Comparison of ENCODE assay signal across 8 mouse cellular contexts in the genomic region with DNA sequence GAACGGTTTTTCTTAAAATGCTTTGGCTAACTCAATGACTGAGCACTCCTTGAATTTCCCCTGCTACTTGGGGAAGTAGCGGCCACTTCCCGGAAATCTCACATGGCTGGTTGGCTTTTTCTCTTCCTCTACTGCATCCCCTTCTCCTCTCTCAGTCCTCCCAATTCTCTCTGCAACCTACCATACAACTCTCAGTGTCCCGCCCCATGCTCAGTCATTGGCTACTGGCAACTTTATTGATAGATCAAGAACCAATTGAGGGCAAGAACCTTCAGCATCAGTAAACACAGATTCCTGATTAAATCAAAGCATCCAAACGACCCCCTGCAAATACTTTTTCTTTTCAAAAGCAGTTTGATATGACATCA. TPM values are rescaled to one million over a fixed set of nuclear protein-coding genes. Genes with fewer than 3 reads are reported as not detected.
A peak's percentile ranks its signal among the peaks of the same experiment; 100 is the strongest.
DNase-seq lines count a peak whose midpoint lies in the region; ATAC-seq and TF ChIP-seq lines count a peak whose summit lies in the region.

No protein-coding gene starts in this region.

- 14% methylated on average over 5 of the region's 5 CpGs for WGBS in lung, embryonic 14.5 days
- 5% methylated on average over 5 of the region's 5 CpGs for WGBS in midbrain, embryonic 14.5 days

- H3K27me3 ChIP-seq in lung, embryonic 14.5 days (ENCODE audit: insufficient read depth, low read length) = no peaks in the 10 kb centered on the region
- no peaks in the 10 kb centered on the region for H3K27me3 ChIP-seq in midbrain, embryonic 14.5 days (ENCODE audit: control insufficient read depth, insufficient read depth, low read length)

- DNase-seq in lung, embryonic 14.5 days = peak; percentile 68
- DNase-seq in lung, postnatal 4 days = no peak
- DNase-seq in cerebellum, adult 9-11 months = peak; percentile 43
- DNase-seq in left cerebral cortex, adult 11 months (ENCODE audit: low spot score) = peak; percentile 57
- DNase-seq in midbrain, embryonic 14.5 days = peak; percentile 85
- no peak for DNase-seq in thymus, adult 18-20 months
- DNase-seq in thymus, postnatal 14 days = no peak

- no peak for ATAC-seq in lung, embryonic 14.5 days (ENCODE audit: insufficient read depth)
- ATAC-seq in granulocyte monocyte progenitor cell, adult 5-6 weeks (replicated peaks; ENCODE audit: poor library complexity, severe bottlenecking) = peak; percentile 10; the same call in 1 of the 2 replicates
- no peak for ATAC-seq in midbrain, embryonic 14.5 days (ENCODE audit: low FRiP score, low TSS enrichment)

- H3K9me3 ChIP-seq in lung, embryonic 14.5 days (ENCODE audit: low read depth, low read length) = no peaks in the 10 kb centered on the region
- no peaks in the 10 kb centered on the region for H3K9me3 ChIP-seq in midbrain, embryonic 14.5 days (ENCODE audit: control insufficient read depth, low read length)

- peak overlapping the region; percentile 20; the same call in 1 of the 2 replicates for H3K9ac ChIP-seq in lung, embryonic 14.5 days
- peak overlapping the region; percentile 34; the same call in 1 of the 2 replicates for H3K9ac ChIP-seq in midbrain, embryonic 14.5 days (replicated peaks; ENCODE audit: low read length)

- peaks cover 11% of the 10 kb centered on the region for H3K4me1 ChIP-seq in lung, embryonic 14.5 days (ENCODE audit: insufficient read depth)
- H3K4me1 ChIP-seq in midbrain, embryonic 14.5 days (ENCODE audit: control insufficient read depth, insufficient read depth, low read length) = peaks cover 12% of the 10 kb centered on the region

- peak overlapping the region; percentile 58 for H3K4me2 ChIP-seq in lung, embryonic 14.5 days
- H3K4me2 ChIP-seq in midbrain, embryonic 14.5 days (ENCODE audit: low read length) = peak overlapping the region; percentile 66

- peak overlapping the region; percentile 23 for H3K4me3 ChIP-seq in lung, embryonic 14.5 days (ENCODE audit: low read depth, low read length)
- peak overlapping the region; percentile 38 for H3K4me3 ChIP-seq in midbrain, embryonic 14.5 days (replicated peaks; ENCODE audit: low read depth, low read length)

- TF ChIP-seq CTCF in lung, embryonic 14.5 days (IDR thresholded peaks at IDR 0.05; ENCODE audit: low read depth) = no peak

- no peaks in the 10 kb centered on the region for H3K36me3 ChIP-seq in lung, embryonic 14.5 days (ENCODE audit: insufficient read depth)
- no peaks in the 10 kb centered on the region for H3K36me3 ChIP-seq in midbrain, embryonic 14.5 days (ENCODE audit: control insufficient read depth, insufficient read depth, low read length)

- no peak overlapping the region for H3K27ac ChIP-seq in lung, embryonic 14.5 days (ENCODE audit: low read depth)
- H3K27ac ChIP-seq in midbrain, embryonic 14.5 days (replicated peaks; ENCODE audit: low read depth, low read length) = no peak overlapping the region

RNA-seq across cellular contexts. Expression of a gene that starts 3.2 kb away (rescaled TPM):
- polyA plus RNA-seq in lung, embryonic 14.5 days (2014; fragmentation: Nextera tagmentation; extraction: Ambion mirVana) = 27.3 and 27.7 TPM in 2 replicates
- 46.9 and 52.3 TPM in 2 replicates for total RNA-seq in granulocyte monocyte progenitor cell, adult 5-6 weeks (2014; fragmentation: Nextera tagmentation)
- total RNA-seq in granulocyte monocyte progenitor cell, adult 5-6 weeks (2017) = 11.1 and 11.9 TPM in 2 replicates
- 18.7 and 23.0 TPM in 2 replicates for polyA plus RNA-seq in midbrain, embryonic 14.5 days (2014; fragmentation: Nextera tagmentation; extraction: Ambion mirVana)

RNA-seq across cellular contexts. Expression of a gene that starts 47.8 kb away (rescaled TPM):
- polyA plus RNA-seq in lung, embryonic 14.5 days (2014; fragmentation: Nextera tagmentation; extraction: Ambion mirVana) = 24.9 and 25.0 TPM in 2 replicates
- 27.5 and 29.4 TPM in 2 replicates for total RNA-seq in granulocyte monocyte progenitor cell, adult 5-6 weeks (2014; fragmentation: Nextera tagmentation)
- 11.0 and 17.4 TPM in 2 replicates for total RNA-seq in granulocyte monocyte progenitor cell, adult 5-6 weeks (2017)
- 42.4 and 44.0 TPM in 2 replicates for polyA plus RNA-seq in midbrain, embryonic 14.5 days (2014; fragmentation: Nextera tagmentation; extraction: Ambion mirVana)

Comparison
In these comparisons a context has a peak if more than half of its experiments do, and no peak if none do; other contexts are left out.
1. DNase-seq: peak in lung, embryonic 14.5 days (single experiment), cerebellum, adult 9-11 months (single experiment), left cerebral cortex, adult 11 months (single experiment) and midbrain, embryonic 14.5 days (single experiment); none in lung, postnatal 4 days (0 of 2), thymus, adult 18-20 months (0 of 2) and thymus, postnatal 14 days (single experiment).